Mouse (Mus musculus): ENCODE data around the gene Wdr35.
"Not testable (repeated sequence)": the region's sequence is repeated elsewhere in the genome, so short reads cannot be mapped to it uniquely, and the experiment has no call there.

Gene Wdr35

DNA sequence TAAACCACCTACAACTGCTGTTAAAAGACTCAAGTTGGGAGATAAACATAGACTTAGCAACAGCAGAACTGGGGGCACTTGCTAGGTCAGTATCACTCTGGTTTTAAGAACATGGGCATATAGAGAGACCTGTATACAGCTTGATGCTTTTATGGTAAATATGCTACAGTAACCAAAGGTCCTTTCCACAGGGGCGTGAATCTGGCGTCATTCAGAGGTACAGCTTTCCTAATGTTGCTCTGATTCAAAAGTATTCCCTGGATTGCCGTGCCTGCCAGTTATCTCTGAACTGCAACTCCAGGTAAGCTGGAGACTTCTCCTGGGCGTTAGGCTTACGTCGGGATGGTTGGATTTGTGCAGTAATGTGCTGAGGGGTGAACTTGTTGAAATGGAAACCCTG, 34.1 kb downstream of the Wdr35 start:
- no peak for DNase-seq (ENCODE audit: low spot score)

- no peak for DNase-seq (ENCODE audit: low spot score)
These were observed 36.6 kb downstream of the Wdr35 start for GRCm38 (mm10) chr12:9010311-9010710.

- no peak for DNase-seq (ENCODE audit: low spot score)
These were observed 42.7 kb downstream of the Wdr35 start for GRCm38 (mm10) chr12:9016376-9016775.

DNA sequence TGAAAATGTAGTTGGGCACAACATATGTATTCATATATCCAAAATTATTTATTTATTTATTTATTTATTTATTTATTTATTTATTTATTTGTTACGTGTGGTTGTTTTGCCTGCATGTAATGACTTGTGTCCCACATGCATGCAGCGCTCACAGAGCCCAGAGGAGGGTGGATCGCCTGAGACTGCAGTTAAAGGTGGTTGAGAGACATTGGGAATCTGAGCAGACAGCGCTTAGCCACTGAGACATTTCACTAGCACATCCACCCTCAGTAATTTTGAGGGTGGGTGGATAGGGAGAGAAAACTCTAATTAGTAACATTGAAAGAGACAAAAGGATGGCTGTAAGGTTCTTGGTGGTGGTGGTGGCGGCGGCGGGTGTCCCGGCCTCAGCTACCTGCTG, 46.7 kb downstream of the Wdr35 start:
- no peak for DNase-seq (ENCODE audit: low spot score)

- no peak for DNase-seq (ENCODE audit: low spot score)
These were observed 47.3 kb downstream of the Wdr35 start for GRCm38 (mm10) chr12:9020986-9021385.

GRCm38 (mm10) chr12:9023031-9023430, 49.3 kb downstream of the Wdr35 start:
- no peak for DNase-seq (ENCODE audit: low spot score)

- DNase-seq (ENCODE audit: low spot score), result no peak
These were observed 50.4 kb downstream of the Wdr35 start for GRCm38 (mm10) chr12:9024071-9024470.

- DNase-seq (ENCODE audit: low spot score), result no peak
These were observed 51.0 kb downstream of the Wdr35 start for GRCm38 (mm10) chr12:9024736-9025135.

DNA sequence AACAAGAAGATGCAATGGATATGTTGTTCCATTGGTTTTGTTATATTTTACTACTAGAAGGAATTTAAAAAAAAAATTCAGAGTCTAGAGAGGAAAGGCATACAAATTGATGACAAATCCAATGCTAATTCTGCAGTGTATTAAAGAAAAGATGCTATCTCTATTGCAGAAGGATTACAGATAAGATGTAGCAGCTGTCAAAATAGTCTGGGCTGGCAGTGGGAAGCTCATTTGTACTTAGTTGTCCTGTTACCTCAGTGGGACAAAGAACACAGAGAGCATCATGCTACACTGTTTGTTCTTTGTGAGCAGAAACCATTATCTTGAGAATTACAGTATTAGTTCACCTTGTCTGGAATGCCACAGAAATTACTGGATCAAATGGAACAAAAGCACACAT, 53.2 kb downstream of the Wdr35 start:
- no peak for DNase-seq (ENCODE audit: low spot score)

- not testable (repeated sequence) for DNase-seq (ENCODE audit: low spot score)
These were observed 55.1 kb downstream of the Wdr35 start for GRCm38 (mm10) chr12:9028816-9029215.

DNA sequence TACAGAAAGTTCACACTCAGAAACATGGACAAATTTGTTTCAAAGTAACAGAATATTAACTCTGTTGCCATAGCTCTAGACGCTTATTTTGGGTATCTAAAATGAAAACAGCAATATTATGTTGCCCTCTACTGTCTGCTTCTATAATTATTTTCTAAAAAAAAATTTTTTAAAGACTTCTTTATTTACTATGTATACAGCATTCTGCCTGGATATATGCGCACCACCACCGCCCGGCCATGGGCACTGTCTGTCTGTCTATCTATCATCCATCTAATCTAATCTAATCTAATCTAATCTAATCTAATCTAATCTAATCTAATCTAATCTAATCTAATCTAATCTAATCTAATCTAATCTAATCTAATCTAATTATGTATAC, 55.8 kb downstream of the Wdr35 start:
- no peak for DNase-seq (ENCODE audit: low spot score)

DNA sequence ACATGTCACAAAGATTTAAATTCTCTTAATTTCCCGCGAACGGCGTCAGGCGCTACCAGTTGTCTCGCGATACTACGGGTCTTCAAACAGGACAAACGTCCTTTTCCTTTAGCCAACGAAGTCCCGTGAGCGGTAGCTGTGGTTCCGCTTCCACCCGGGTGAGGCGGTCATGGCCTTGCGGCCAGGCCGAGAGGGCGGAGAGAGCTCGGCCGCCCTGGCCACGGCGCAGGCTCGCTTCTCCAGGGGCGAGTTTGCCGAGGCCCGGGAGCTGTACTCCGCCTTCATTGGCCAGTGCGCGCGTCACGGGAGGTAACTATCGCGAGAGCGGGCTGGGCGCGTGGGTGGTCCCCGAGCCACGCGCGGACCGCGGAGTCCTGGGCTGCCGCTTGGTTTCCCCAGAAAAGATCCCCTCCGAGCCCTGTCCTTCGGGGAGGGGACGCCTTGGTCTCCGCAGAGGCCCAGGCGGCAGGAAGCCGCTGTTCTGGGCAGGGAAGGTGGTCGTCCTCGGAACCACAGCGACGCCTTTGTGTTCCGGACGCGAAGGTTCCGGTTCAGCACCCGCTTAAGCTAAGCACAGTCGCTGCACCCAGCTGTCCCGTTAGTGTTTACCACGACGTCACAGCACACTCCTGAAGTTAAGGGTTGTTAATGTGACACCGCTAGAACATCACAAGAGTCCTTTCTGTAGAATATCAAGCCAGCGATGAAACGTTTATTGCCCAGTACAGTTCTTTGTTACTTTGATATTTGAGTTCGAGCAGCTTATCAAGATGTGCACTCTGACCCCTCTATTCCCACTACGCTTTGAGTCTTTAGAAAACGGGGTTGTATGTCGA, 56.4 kb downstream of the Wdr35 start, which contains the start of gene Ttc32:
Gene Ttc32 (plus strand): TSS at position 110 of the 836 bp plus-strand sequence.
- DNase-seq (ENCODE audit: low spot score), result peak; percentile 97

- no peak for DNase-seq (ENCODE audit: low spot score)
These were observed 57.5 kb downstream of the Wdr35 start for GRCm38 (mm10) chr12:9031166-9031565.

DNA sequence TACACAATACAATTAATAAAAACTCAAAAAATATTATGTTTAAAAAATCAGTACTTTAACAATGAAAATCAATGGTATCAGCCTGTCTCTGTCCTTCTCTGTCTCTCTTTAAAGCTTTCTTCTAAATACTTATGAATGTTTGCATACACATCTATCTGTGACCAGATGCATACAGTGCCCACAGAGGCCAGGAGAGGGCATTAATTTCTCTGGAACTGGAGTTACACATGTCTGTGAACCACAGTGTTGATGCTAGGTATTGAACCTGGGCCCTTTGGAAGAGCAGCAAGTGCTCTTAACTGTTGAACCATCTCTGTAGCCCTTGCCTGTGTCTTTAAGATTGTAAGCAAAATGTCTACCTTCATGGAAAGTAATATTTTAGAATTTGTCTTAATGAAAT, 59.4 kb downstream of the Wdr35 start:
- no peak for DNase-seq (ENCODE audit: low spot score)

DNA sequence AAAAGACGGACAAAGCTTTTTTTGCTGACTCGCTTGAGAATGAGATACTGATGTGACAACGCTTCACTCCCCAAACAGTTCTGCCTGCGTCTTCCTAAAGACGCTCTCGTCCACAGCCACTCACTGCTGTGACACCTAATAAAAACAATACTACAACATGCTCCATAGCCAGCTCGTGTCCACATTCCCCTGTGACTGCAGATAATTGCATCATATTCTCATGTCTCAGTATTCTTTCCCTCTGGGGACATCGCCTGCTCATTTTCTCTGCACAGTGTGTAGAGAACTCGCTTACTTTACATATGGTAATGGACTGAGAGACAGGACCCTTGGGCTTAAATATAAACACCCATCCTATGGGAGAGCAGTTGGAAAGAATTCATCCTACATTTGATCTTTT, 62.7 kb downstream of the Wdr35 start:
- no peak for DNase-seq (ENCODE audit: low spot score)

- no peak for DNase-seq (ENCODE audit: low spot score)
These were observed 66.5 kb downstream of the Wdr35 start for GRCm38 (mm10) chr12:9040177-9040576.

GRCm38 (mm10) chr12:9040686-9041085, 67.0 kb downstream of the Wdr35 start:
- DNase-seq (ENCODE audit: low spot score), result no peak

DNA sequence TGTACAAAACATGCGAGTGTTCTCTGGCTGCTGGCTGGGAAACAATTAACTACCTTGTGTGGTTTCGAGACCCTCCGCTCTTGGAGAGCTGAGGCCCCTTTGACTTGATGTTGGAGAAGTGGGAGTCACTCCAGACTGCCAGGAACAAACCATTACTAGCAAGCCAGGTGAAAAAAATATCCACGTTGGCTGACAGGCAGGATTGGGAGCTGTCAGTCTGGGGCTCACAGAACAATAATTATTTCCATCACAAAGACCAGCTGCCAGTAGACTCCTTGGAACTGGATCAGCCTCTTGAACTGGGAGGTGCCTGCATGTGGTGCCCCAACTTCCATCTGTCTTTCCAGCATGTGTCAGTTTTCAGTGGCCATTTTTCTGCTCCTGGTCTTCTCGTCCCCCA, 68.6 kb downstream of the Wdr35 start:
- DNase-seq (ENCODE audit: low spot score), result no peak

DNA sequence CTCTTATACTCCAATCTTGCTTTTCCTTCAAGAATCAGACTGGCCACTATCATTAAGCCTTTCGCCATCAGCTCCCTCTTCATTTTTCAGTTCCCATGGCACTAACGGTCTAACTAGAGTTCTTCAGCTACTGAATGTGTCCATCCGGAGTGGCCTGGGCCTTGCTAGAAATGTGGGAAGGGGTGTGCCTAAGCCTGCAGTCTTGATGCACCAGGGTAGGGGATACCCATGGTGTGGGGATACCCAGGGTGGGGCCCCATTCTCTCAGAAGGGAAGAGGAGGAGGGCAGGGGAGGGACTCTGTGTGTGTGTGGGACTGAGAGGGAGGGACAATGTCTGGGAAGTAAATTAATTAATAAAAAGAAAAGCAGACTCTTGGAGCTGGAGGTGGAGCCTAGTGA, 69.1 kb downstream of the Wdr35 start:
- DNase-seq (ENCODE audit: low spot score), result no peak

DNA sequence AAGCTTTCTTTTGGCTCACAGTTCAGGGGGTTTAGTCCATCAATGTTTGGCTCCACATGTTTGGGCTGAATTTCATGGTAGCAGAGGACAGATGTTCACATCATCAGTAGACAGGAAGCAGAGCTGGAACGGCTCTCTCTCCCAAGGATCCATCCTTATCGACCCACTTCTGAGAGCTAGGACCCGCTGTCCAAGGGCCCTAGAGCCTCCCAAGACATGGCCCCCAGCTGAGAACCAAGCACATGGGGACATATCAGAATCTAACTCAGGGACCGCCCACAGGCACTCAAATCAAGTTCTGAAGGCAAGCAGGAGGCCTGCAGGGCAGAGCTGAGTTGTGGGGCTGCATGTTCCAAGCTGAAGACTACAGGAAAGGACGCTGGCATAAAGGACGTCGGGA, 71.0 kb downstream of the Wdr35 start:
- no peak for DNase-seq (ENCODE audit: low spot score)

DNA sequence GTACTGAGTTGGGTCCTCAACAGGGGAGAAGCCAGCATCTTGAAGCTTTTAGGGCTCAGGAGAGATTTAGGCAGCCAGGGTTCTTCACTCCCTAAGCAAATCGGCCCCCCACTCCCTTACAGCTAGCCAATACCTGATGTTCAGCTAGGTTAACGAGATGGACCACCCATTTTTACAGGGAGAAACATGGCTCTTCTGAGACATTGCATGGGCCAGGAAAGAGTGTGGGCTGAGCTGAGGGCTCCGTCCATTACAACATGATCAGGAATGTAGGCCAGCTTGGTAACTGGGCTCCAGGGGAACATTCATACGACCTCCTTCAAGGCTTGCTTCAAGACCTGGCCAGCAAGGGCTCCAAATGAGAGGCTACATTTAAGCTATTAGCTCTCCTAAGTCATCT, 73.0 kb downstream of the Wdr35 start:
- DNase-seq (ENCODE audit: low spot score), result no peak

- no peak for DNase-seq (ENCODE audit: low spot score)
These were observed 74.4 kb downstream of the Wdr35 start for GRCm38 (mm10) chr12:9048090-9048489.

- DNase-seq (ENCODE audit: low spot score), result no peak
These were observed 77.1 kb downstream of the Wdr35 start for GRCm38 (mm10) chr12:9050824-9051223.

All from ovary, postnatal 10 days (tissue).